Mouse (Mus musculus): Measurements from ENCODE around the gene Rab11fip5. TPM values are rescaled to one million over a fixed set of nuclear protein-coding genes. Genes with fewer than 3 reads are reported as not detected.

Gene Rab11fip5
- polyA plus RNA-seq, 1 experiment, result 35.7 TPM

DNA sequence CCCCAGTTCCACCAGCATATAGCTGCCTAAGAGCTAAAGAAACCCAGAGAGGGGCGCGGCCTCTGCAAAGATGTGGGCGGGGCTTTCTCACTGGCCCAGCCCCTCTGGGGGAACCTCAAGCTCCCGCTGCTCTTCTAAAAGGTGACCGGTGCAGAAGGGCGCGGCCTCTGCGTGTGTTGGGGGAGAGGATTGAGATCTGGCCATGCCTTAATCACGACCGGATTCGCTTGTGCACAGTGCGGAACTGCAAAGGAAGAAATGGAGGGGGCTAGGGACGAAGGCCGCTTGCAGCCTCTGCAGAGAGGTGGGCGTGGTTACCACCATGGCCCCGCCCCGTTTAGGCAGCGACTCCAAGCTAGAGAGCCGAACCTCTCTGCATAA lies 290 bp upstream of the Rab11fip5 start:
- peak; percentile 89 to 95 for DNase-seq (ENCODE audit: extremely low spot score in 1 of 2, low spot score in 1 of 2)

DNA sequence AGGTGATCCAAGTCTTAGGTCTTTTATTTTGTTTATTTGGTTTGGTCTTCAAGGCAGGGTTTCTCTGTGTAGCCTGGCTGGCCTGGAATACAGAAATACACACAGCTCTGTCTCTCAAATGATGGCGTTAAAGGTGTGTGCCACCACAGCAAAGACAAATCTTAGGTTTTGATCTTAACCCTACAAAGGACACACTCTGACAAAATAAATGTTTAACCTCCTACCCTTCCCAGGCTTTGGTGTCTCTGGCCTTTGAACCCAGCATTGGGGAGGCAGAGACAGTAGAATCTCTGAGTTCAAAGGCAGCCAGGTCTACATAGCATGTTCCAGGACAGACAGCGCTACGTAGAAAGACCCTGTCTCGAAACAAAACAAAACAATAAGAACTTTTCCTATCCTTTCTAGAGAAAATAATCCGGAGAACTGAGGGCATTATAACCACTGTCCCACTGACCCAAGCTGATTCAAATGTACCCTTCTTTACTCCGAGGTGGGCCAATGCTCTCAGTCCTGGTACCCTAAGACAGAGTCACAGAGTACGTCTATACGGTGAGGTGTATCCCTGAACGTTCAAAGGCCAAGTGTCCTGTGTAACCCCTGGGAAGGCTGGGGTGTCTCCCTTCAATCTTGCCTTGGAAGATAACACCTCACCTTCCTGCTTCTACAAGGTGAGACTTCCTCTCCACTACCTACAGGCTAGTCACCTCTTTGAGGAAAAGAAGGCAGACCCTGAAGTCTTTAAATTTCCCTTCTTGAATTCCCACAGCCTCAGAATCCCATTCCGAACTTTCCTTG lies 1.2 kb downstream of the Rab11fip5 start:
- DNase-seq (ENCODE audit: extremely low spot score in 1 of 2, low spot score in 1 of 2), result no peak

DNA sequence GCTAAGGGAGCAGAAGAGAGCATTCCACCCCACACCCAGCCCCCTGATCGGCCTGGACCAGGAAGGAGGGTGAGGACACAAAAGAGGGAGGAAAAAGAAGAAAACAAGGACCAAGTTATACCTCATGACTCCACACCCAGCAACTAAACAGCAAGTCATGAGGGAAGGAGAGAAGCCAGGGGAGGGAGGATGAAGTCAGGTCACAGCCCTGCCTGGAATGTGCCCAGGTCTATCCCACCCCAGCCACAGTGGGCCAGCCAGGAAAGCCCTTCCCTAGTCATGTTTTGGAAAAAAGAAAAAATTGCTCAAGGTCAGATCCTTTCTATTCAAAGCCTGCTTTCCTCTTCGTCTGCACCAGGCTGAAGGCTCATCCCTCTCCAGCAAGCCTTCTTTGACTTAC lies 1.9 kb downstream of the Rab11fip5 start:
- no peak for DNase-seq (ENCODE audit: extremely low spot score in 1 of 2, low spot score in 1 of 2)

DNA sequence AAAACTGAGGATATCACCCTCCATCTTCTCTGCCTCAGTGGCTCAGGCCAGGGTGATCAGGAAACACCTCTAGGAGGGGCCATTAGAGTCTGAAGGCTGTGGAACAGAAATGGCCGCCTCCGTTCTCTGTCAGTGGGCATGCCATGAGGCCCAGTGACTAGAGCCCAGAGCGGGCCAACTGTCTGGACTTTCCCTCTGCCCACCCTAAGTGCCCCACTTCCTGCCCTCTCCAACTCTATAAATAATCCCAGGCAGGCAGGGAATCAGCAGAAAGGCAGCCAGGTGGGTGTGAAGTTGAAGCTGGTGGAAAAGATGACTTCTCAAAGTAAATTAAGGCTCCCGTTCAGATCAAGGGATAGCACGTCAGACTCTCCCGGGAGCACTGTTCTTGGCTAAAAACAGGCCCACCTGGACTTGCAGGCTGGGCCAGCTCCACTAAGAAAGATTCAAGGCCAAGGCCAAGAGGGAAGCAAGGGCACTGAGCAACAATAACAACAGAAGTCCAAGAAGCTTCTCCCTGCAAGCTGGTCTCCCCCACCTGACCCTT lies 2.5 kb downstream of the Rab11fip5 start:
- DNase-seq (ENCODE audit: extremely low spot score in 1 of 2, low spot score in 1 of 2), result no peak

DNA sequence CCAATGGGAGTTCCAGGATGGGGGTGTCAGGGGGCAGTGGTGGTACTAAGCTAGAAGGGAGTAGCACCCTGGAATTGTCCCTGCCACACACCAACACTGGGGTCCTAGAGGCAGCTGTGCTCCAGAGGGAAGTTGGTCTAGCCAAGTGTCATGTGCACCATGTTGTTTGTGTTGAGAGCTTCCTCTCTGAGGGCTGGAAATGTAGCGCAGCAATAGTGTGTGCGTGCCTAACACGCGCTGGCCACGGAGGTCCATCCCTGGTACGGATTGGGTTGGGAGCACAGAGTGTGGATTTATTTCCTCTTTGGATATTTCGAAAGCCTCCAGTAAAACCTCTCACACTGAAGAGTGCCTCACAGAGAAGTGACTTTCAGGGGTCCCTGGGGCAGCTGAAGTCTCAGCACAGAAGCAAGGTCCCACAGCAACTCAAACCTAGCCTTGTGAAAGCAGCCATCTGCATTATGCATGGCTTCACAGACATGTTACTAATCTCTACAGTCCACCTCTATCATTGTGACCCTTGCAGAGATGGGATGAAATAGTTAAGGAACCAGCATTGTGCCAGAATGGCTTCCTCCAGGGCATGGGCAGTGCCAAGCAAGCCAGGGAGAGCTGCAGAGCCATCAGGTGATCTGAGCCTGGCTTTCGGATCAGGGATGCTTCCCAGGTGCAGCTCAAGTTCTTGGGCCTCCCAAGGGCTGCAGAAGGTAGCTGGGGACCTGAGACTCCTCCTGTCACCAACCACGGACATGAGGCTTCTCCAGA lies 3.6 kb downstream of the Rab11fip5 start:
- DNase-seq (ENCODE audit: extremely low spot score in 1 of 2, low spot score in 1 of 2), result no peak

DNA sequence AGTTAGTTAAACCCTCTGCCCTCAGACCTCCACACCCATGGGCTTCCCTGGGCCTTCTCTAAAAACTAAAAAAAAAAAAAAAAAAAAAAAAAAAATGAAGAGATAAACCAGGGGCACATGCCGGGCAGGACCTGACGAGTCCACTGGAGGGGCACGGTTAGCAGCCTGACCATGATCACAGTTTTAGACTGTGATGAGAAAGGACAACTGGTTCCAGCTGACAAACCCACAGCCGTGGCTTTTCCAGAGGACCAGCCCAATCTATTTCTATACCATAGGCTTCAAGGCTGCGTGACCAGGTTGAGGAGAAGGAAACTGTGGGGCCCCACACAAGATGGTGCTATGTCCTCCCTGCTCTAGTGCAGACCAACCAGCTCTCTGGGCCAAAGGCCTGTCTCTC lies 4.4 kb downstream of the Rab11fip5 start:
- DNase-seq (ENCODE audit: extremely low spot score in 1 of 2, low spot score in 1 of 2), result no peak

DNA sequence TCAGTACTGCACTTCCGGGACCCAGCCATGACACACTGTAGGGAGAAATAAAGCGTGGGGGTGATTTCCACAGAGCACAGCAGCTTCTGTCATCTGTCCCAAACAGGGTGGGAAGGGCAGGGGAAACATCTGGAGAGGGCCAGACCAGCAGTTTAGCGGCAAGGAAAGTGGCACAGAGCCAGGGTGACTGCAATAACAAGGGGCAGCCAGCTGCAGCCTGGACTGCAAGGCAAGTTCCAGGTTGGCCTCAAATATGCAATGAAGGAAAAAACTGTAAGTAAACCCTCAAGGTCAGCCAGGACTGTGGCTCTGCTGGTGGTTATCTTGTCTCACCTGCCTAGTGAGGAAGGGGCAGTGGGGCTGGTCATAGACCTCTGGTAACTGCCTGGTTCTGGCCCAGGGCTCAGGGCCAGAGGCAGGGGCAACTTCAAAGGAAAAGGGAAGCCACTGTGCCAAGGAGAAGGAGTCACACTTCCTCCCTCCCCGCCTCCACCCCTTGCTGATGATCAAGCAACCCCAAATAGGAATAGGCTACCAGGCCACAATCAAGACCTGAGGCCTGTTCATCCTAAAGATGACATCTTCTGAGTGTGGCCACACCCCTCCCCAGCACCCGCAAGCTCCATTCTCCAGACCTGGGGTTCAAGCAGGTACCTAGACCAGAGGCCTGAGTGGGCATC lies 5.1 kb downstream of the Rab11fip5 start:
- DNase-seq (ENCODE audit: extremely low spot score in 1 of 2, low spot score in 1 of 2), result no peak

DNA sequence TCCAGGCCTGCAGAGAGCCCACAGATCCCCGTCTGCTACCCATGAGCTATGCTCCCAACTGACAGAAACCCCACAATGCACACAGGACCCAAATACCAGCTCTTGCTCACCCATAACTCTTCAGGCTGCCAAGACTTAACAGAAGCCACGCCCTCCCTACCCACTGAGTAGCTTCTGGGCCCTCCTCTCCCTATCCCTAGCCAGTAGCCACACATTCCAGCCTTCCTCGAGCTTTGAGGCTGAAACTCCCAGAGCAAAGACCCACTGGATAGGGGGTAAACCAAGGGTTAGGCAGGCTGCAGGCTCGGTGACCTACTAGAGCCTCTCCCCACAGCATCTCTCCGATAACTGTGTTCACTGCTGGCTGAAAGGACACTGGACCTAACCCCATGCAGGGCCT lies 5.7 kb downstream of the Rab11fip5 start:
- DNase-seq (ENCODE audit: extremely low spot score in 1 of 2, low spot score in 1 of 2), result no peak

DNA sequence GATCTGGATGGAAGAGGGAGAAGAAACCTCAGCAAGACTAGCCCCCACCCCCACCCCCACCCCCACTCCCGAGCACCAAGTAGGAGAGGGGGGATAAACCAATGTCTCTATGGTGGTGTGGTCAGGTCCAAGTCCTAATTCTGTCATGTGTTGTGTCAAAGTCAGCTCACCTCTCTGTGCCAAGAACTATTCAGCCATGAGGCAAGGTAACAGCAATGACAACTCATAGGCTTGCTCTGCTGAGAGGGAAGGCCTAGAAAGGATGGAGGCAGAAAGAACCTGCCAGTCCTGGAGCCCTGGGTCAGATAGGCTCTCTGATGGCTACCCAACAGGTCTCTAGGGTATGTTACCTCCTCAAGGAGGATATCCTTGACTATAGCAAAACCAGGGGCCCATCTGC lies 6.3 kb downstream of the Rab11fip5 start:
- DNase-seq (ENCODE audit: extremely low spot score in 1 of 2, low spot score in 1 of 2), result no peak

DNA sequence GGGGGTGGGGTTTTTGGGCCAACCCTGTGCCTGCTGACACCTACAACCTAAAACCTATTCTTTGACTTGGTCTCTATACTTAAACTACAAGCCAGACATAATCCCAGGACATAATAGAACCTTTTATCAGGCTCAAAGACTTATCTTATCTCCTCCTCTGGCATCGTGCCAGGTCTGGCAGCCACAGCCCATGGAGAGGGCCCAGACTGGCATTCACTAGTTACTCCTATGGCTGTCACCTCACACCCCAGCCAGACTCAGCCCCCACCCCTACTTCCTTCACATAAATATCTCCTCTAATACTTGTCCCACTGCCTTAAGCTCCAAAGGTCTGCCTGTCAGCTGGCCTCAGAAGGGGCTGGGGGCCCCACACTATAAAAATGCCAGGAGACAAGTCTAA lies 8.0 kb downstream of the Rab11fip5 start:
- DNase-seq (ENCODE audit: extremely low spot score in 1 of 2, low spot score in 1 of 2), result no peak

DNA sequence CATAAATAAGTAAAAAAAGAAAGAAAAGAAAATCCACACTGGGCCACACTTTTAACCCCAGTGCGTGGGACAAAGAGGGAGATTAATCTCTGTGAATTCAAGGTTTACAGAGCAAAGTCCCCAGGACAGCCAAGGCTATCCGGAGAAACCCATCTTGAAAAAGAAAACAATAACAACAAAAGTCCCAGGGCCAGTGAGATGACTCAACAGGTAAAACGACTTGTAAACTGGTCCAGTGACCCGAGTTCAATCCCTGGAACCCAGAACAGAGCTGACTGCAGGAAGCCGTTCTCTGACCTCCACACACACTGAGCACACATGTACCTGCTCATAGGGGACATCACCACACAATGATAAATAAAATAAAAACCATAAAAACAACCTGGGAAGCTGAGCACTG lies 10.0 kb downstream of the Rab11fip5 start:
- DNase-seq (ENCODE audit: extremely low spot score in 1 of 2, low spot score in 1 of 2), result no peak

DNA sequence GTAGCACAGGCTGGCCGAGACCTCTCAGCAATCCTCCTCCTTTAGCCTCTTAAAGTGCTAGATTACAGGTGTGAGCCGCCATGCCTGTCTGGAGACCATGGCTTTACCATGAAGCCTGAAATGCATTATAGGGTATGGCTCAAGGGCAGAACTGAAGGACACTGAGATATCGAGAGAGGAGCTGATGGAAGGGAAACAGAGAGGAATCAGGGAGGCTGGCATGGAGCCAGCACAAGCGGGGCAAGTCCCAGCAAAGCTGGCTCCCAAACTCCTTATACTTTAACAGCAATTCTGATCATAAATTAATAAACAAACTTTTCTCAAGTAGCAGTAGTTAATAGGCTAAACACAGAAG lies 10.6 kb downstream of the Rab11fip5 start:
- no peak for DNase-seq (ENCODE audit: extremely low spot score in 1 of 2, low spot score in 1 of 2)

DNA sequence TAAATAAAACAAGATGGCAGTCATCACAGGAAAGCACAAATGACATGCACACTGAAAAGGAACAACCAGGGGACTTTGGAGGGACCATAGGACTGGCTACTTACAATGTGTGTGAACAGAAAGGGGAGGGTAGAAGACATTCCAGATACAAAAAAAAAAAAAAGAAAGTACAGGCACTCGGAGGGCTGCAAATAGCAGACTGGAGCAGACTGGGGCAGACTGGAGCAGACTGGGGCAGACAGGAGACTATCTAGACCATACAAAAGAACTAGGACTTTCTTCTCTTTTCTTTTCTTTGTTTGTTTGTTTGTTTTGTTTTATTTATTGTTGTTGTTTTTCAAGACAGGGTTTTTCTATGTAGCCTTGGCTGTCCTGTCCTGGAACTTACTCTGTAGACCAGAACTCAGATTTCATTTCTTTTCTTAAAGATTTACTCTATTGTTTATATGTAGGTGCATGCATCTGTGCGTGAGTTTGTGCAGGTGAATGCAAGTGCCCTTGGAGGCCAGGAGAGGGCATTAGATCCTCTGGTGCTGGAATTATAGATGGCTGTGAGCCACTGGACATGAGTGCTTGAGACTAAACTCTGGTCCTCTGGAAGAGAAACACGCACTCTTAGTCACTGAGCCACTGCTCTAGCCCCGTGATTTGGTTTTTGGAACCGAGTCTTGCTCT lies 11.1 kb downstream of the Rab11fip5 start:
- no peak for DNase-seq (ENCODE audit: extremely low spot score in 1 of 2, low spot score in 1 of 2)

DNA sequence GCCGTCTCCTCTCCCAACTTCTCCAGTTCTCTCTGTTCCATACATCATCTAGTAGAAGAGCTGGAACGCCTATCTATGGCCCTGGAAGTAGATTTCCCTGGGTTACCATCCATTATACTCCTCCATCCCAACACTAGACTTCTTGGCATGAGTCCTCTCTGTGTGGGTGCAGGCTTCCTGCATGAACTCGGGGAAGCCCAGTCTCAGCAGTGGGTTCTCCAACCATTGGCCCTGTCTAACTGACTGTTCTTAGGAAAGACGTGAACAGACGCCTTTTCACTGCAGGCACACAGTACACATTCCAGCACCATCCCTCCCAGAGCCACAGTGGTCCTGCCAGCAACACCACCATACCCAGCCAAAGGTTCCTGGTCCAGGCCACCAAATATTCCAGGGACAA lies 11.8 kb downstream of the Rab11fip5 start:
- peak in 1 of 2 experiments; percentile 61 for DNase-seq (ENCODE audit: extremely low spot score in 1 of 2, low spot score in 1 of 2)

DNA sequence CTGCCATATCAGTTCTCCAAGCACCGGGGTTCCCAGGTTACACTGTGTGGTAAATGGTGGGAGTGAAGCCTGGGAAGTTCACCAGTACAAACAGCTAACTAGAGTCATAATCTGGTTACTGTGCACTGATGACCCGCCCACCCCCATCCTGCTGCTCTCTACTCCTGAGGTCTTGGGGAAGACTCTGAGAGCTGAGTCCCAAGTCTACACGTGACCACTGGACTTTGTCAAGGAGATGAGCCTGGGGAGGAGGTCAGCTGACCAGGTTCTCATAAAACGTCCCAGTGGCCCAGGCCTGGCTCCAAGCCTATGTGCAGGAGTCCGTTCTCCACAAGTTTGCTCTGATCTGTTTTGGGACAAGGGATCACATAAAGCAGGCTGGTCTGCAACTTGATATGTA lies 14.1 kb downstream of the Rab11fip5 start:
- DNase-seq (ENCODE audit: extremely low spot score in 1 of 2, low spot score in 1 of 2), result no peak

DNA sequence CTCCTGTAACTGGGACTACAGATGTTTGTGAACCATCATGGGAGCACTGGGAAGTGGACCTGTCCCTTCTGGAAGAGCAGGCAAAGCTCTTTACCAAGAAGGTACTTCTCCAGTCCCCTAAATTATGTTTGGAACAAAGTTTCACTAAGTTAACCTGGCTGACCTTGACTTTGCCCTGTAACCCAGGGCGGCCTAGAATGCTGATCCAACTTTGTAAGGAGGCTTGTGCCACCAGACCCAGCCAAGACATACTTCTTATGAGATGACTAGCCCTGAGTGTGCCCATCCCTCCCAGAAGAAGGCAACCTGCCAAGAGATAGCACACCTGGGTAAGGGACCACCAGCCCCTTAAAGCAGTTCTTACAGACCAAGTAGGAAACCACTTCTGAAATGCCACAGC lies 15.6 kb downstream of the Rab11fip5 start:
- DNase-seq (ENCODE audit: extremely low spot score in 1 of 2, low spot score in 1 of 2), result no peak

DNA sequence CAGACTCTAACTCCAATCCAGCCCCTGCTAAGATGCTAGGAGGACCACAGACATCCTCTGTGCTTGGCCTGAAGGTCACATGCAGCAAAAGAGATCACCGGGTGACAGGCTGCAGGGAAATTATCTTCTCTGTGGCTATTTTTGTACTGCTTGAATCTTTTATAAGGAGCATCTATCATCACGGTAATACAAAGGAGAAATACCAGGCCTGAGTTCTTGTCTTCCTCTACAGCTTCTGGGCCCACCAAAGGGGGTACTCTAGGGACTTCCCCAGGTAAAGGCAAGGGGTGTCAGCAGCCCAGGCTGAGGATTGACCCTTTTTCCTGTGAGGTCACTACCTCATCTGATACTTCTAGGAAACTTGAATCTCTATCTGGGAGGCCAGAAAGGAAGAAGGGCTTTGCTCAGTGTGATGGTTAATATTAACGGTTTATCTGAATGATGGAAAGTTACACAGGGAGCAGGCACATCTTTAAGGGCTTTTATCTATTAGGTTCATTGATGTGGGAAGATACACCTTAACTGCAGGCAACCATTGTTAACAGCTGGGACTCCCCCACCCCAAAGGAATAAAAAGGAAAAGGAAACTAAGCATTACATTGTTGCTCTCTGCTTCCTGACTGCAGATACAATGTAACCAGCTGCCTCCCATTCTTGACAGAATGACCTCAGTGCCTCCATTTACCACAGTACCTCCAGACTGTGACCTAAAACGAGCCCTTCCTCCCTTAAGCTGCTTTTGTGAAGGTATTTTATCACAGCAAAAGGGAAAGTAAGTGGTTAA lies 17.6 kb downstream of the Rab11fip5 start:
- no peak for DNase-seq (ENCODE audit: extremely low spot score in 1 of 2, low spot score in 1 of 2)

DNA sequence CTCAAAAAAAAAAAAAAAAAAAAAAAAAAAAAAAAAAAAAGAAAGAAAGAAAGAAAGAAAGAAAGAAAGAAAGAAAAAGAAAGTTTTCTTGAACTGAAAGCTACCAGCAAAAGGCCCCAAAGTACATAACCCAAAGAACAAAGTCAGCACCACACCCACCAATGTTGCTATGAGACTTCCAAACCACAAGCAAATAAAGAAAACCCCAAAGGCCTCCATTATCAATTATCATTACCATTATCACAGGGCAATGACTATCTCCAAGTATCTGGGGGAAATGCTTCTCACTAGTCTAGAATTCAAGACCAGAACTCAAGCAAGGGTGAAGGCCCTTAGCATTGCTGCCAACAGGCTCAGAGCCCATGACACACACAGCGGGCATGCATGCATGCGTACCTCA lies 18.7 kb downstream of the Rab11fip5 start:
- no peak for DNase-seq (ENCODE audit: extremely low spot score in 1 of 2, low spot score in 1 of 2)

DNA sequence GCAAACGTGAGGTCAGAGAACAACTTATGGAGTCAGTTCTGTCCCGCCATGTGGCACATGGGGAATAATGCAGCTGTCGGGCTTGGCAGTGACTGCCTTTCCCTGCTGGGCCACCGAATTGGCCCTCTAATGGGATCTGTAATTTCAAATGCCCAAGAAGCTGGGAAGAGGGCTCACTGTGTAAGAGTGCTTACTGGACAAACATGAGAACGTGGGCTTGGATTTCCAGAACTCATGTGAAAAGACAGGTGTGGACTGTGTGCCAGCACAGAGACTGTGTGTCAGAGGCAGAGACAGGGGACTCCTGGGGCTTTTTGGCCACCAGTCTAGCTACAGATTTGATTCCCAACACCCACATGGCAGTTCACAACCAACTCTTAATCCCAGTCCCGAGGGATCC lies 19.7 kb downstream of the Rab11fip5 start:
- no peak for DNase-seq (ENCODE audit: extremely low spot score in 1 of 2, low spot score in 1 of 2)

DNA sequence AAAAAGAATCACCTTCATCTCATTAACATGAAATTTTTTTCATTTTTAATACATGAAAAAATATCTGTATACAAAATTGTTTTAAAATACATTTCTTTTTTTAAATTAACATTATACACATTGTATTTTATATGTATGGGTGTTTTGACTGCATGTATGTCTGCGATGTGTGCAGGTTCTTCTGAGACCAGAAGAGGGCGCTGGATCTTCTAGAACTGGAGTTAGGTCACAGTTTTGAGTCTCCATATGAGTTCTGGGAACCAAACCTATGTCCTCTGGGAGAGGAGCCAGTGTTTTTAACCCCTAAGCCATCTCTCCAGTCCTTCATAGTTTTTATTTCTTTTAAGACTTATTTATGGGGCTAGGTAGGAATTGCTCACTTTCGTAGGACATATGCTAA lies 20.7 kb downstream of the Rab11fip5 start:
- DNase-seq (ENCODE audit: extremely low spot score in 1 of 2, low spot score in 1 of 2), result no peak

Data from frontal cortex, adult 2 months (tissue).